8 mouse cellular contexts compared by ENCODE assay signal in genomic region chr6:89361418-89362280, GRCm38 (mm10). TPM values are rescaled to one million over a fixed set of nuclear protein-coding genes. Genes with fewer than 3 reads are reported as not detected.
A peak's percentile ranks its signal among the peaks of the same experiment; 100 is the strongest.
DNase-seq lines count a peak whose midpoint lies in the region; ATAC-seq and TF ChIP-seq lines count a peak whose summit lies in the region.

No protein-coding gene starts in this region.

- no peaks in the 10 kb centered on the region for H3K9me3 ChIP-seq in embryonic facial prominence, embryonic 14.5 days (ENCODE audit: control insufficient read depth, low read length)
- no peaks in the 10 kb centered on the region for H3K9me3 ChIP-seq in hindbrain, embryonic 11.5 days (ENCODE audit: control insufficient read depth, low read length)
- no peaks in the 10 kb centered on the region for H3K9me3 ChIP-seq in limb, embryonic 15.5 days

- H3K4me1 ChIP-seq in embryonic facial prominence, embryonic 14.5 days (ENCODE audit: control insufficient read depth, insufficient read depth, low read length): peaks cover 29% of the 10 kb centered on the region
- H3K4me1 ChIP-seq in hindbrain, embryonic 11.5 days (replicated peaks; ENCODE audit: control insufficient read depth, insufficient read depth, low read length): peaks cover 8% of the 10 kb centered on the region
- H3K4me1 ChIP-seq in limb, embryonic 15.5 days: peaks cover 48% of the 10 kb centered on the region

- no peaks in the 10 kb centered on the region for H3K27me3 ChIP-seq in embryonic facial prominence, embryonic 14.5 days (replicated peaks; ENCODE audit: control insufficient read depth, insufficient read depth, low read length)
- H3K27me3 ChIP-seq in hindbrain, embryonic 11.5 days (ENCODE audit: control insufficient read depth, insufficient read depth, low read length): peaks cover 7% of the 10 kb centered on the region; the same call in 1 of the 2 replicates
- peaks cover 4% of the 10 kb centered on the region; the same call in 1 of the 2 replicates for H3K27me3 ChIP-seq in limb, embryonic 15.5 days
- no peaks in the 10 kb centered on the region for H3K27me3 ChIP-seq in myocyte (ENCODE audit: control insufficient read depth, insufficient read depth, insufficient read length)

- peak; percentile 9 for TF ChIP-seq POLR2A in myocyte (IDR thresholded peaks at IDR 0.05; ENCODE audit: insufficient read length, low read depth)

- peak overlapping the region; percentile 84 for H3K27ac ChIP-seq in layer of hippocampus, adult 2 months
- peak overlapping the region; percentile 83 for H3K27ac ChIP-seq in embryonic facial prominence, embryonic 14.5 days (replicated peaks; ENCODE audit: low read depth, low read length)
- H3K27ac ChIP-seq in hindbrain, embryonic 11.5 days (ENCODE audit: low read depth, low read length): peak overlapping the region; percentile 79
- H3K27ac ChIP-seq in limb, embryonic 15.5 days: peak overlapping the region; percentile 84

- peak overlapping the region; percentile 76 for H3K4me3 ChIP-seq in layer of hippocampus, adult 2 months
- H3K4me3 ChIP-seq in embryonic facial prominence, embryonic 14.5 days (ENCODE audit: low read depth, low read length): peak overlapping the region; percentile 98
- peak overlapping the region; percentile 99 for H3K4me3 ChIP-seq in hindbrain, embryonic 11.5 days (ENCODE audit: low read depth, low read length)
- H3K4me3 ChIP-seq in limb, embryonic 15.5 days: peak overlapping the region; percentile 97
- H3K4me3 ChIP-seq in myocyte: peak overlapping the region; percentile 73

- H3K36me3 ChIP-seq in embryonic facial prominence, embryonic 14.5 days (ENCODE audit: control insufficient read depth, insufficient read depth, low read length): peaks cover 8% of the 10 kb centered on the region
- no peaks in the 10 kb centered on the region for H3K36me3 ChIP-seq in hindbrain, embryonic 11.5 days (ENCODE audit: control insufficient read depth, insufficient read depth, low read length)
- peaks cover 11% of the 10 kb centered on the region for H3K36me3 ChIP-seq in limb, embryonic 15.5 days
- no peaks in the 10 kb centered on the region for H3K36me3 ChIP-seq in myocyte (ENCODE audit: control insufficient read depth, insufficient read depth)

- H3K4me2 ChIP-seq in embryonic facial prominence, embryonic 14.5 days (ENCODE audit: low read depth, low read length): peak overlapping the region; percentile 100
- H3K4me2 ChIP-seq in hindbrain, embryonic 11.5 days (replicated peaks; ENCODE audit: low read depth, low read length): peak overlapping the region; percentile 85
- H3K4me2 ChIP-seq in limb, embryonic 15.5 days: peak overlapping the region; percentile 97
- peak overlapping the region; percentile 96 for H3K4me2 ChIP-seq in myocyte (ENCODE audit: low read depth)

- peak overlapping the region; percentile 96 for H3ac ChIP-seq in myocyte (ENCODE audit: control insufficient read depth, insufficient read length)

- peaks cover 51% of the 10 kb centered on the region for H3K79me2 ChIP-seq in myocyte (ENCODE audit: control insufficient read depth, insufficient read depth)

- ATAC-seq in embryonic facial prominence, embryonic 14.5 days (ENCODE audit: low read depth): peak; percentile 19
- ATAC-seq in hindbrain, embryonic 11.5 days (ENCODE audit: low FRiP score): peak; percentile 41
- ATAC-seq in limb, embryonic 15.5 days (ENCODE audit: insufficient number of reproducible peaks, low FRiP score, low TSS enrichment, low read depth): 0 out of 2 replicates have a peak, but pooled peaks have one; percentile 4

- DNase-seq in layer of hippocampus, adult 2 months (ENCODE audit: low spot score in 2 of 2): no peak
- no peak for DNase-seq in layer of hippocampus, postnatal 14 days (ENCODE audit: low spot score in 2 of 2)
- DNase-seq in adrenal gland, adult 2 months: peak; percentile 80
- peak; percentile 36 for DNase-seq in embryonic facial prominence, embryonic 14.5 days (ENCODE audit: low spot score)
- DNase-seq in hindbrain, embryonic 11.5 days (ENCODE audit: low spot score): peak; percentile 64
- DNase-seq in yolk sac, embryonic 10.5 days (ENCODE audit: low spot score): peak; percentile 53

- H3K9ac ChIP-seq in embryonic facial prominence, embryonic 14.5 days (ENCODE audit: low read depth, low read length): peak overlapping the region; percentile 97
- H3K9ac ChIP-seq in hindbrain, embryonic 11.5 days (ENCODE audit: low read depth, low read length): peak overlapping the region; percentile 99
- peak overlapping the region; percentile 94 for H3K9ac ChIP-seq in limb, embryonic 15.5 days

- WGBS in embryonic facial prominence, embryonic 14.5 days: 0% methylated on average over 32 of the region's 80 CpGs
- WGBS in hindbrain, embryonic 11.5 days: 2% methylated on average over 36 of the region's 80 CpGs
- under 1% methylated on average over 80 of the region's 80 CpGs for WGBS in limb, embryonic 15.5 days

- TF ChIP-seq CTCF in layer of hippocampus, adult 2 months (conservative IDR thresholded peaks at IDR 0.05): no peak

TF ChIP-seq in myocyte, 11 proteins besides CTCF, POLR2A, EP300 and RAD21:
- TF ChIP-seq E2F4 (IDR thresholded peaks at IDR 0.05; ENCODE audit: insufficient read depth) (no peak), REST (IDR thresholded peaks at IDR 0.05; ENCODE audit: insufficient read depth, insufficient read length) (no peak), MYOG (IDR thresholded peaks at IDR 0.05; ENCODE audit: control insufficient read depth in 1 of 3, insufficient read depth in 1 of 3, insufficient read length in 2 of 3, low read depth in 2 of 3) (no peak), MAX (IDR thresholded peaks at IDR 0.05; ENCODE audit: low read depth) (no peak), POLR2AphosphoS2 (IDR thresholded peaks at IDR 0.05; ENCODE audit: insufficient read length, low read depth) (peak; percentile 23), USF1 (IDR thresholded peaks at IDR 0.05; ENCODE audit: low read depth) (no peak)

RNA-seq across cellular contexts. Expression of gene Plxna1, which starts 0.8 kb away (rescaled TPM):
- 100 to 1,000 TPM; 108 to 120 TPM for total RNA-seq in layer of hippocampus, adult 2 months (2021)
- 100 to 1,000 TPM; 162 to 166 TPM for total RNA-seq in layer of hippocampus, postnatal 14 days (2021)
- total RNA-seq in adrenal gland, adult 2 months (2021): 100 to 1,000 TPM in 1 of 2 experiments, 10 to 100 TPM in 1; 56.1 to 127 TPM
- polyA plus RNA-seq in adrenal gland, adult 2 months (2012; rRNA removed): 71.8 and 101 TPM in 2 replicates
- 31.7 and 31.8 TPM in 2 replicates for polyA plus RNA-seq in embryonic facial prominence, embryonic 14.5 days (2014; fragmentation: Nextera tagmentation; extraction: Ambion mirVana)
- polyA plus RNA-seq in hindbrain, embryonic 11.5 days (2014; fragmentation: Nextera tagmentation; extraction: Ambion mirVana): 28.7 and 35.6 TPM in 2 replicates
- polyA plus RNA-seq in limb, embryonic 15.5 days (2015; fragmentation: Nextera tagmentation; extraction: Ambion mirVana): 24.4 and 31.8 TPM in 2 replicates
- polyA plus RNA-seq in myocyte (2012; fragmentation: generic; extraction: Trizol): 64.4 TPM

Comparison
In these comparisons a context has a peak if more than half of its experiments do, and no peak if none do; other contexts are left out.
1. DNase-seq: peak in adrenal gland, adult 2 months (single experiment), embryonic facial prominence, embryonic 14.5 days (single experiment), hindbrain, embryonic 11.5 days (single experiment) and yolk sac, embryonic 10.5 days (single experiment); none in layer of hippocampus, adult 2 months (0 of 2) and layer of hippocampus, postnatal 14 days (0 of 2).
2. Peak in every context shown above with its lines, with median percentiles within 50 percentile points of each other: H3K27ac ChIP-seq, H3K4me3 ChIP-seq, ATAC-seq, H3K4me2 ChIP-seq and H3K9ac ChIP-seq.